Mouse (Mus musculus) limb, embryonic 15.5 days (tissue): ENCODE measurements around the gene Tmem189. TPM values are rescaled to one million over a fixed set of nuclear protein-coding genes. Genes with fewer than 3 reads are reported as not detected.

ENCODE experiments used
- ATAC-seq: fragments of 200-750 bp; cut with Nextera tagmentation; 2 replicates; pipeline ENCODE4 v1.8.0; 2017; ENCODE audit warnings: low read depth, moderate TSS enrichment; ENCODE audit not compliant: insufficient number of reproducible peaks, low FRiP score, low TSS enrichment
- H3K27ac ChIP-seq: fragments of 300-500 bp; sonication (generic); 2 replicates; pipeline ENCODE4 v1.5.1; 2015; ENCODE audit warnings: moderate library complexity, mild to moderate bottlenecking, inconsistent platforms
- H3K27me3 ChIP-seq: fragments of 300-500 bp; sonication (generic); 2 replicates; pipeline ENCODE4 v1.6.1; 2015; ENCODE audit warnings: inconsistent platforms
- H3K36me3 ChIP-seq: fragments of 300-500 bp; sonication (generic); 2 replicates; pipeline ENCODE4 v1.6.1; 2015; ENCODE audit warnings: inconsistent platforms
- H3K4me1 ChIP-seq: fragments of 300-500 bp; sonication (generic); 2 replicates; pipeline ENCODE4 v1.6.1; 2015; ENCODE audit warnings: inconsistent platforms
- H3K4me2 ChIP-seq: fragments of 300-500 bp; sonication (generic); 2 replicates; pipeline ENCODE4 v1.6.1; 2015; ENCODE audit warnings: mild to moderate bottlenecking, inconsistent platforms
- H3K4me3 ChIP-seq: fragments of 300-500 bp; sonication (generic); 2 replicates; pipeline ENCODE4 v1.5.1; 2015; ENCODE audit warnings: mild to moderate bottlenecking, inconsistent platforms
- H3K9ac ChIP-seq: fragments of 300-500 bp; sonication (generic); 2 replicates; pipeline ENCODE4 v1.6.1; 2015; ENCODE audit warnings: inconsistent platforms
- H3K9me3 ChIP-seq: fragments of 300-500 bp; sonication (generic); 2 replicates; pipeline ENCODE4 v1.6.1; 2016; ENCODE audit warnings: inconsistent platforms
- WGBS: fragments of 180-500 bp; shearing (Covaris S2); methylation state at CpG from one replicate; pipeline ENCODE4 v1.1.7; 2015; 5-methylcytosine and 5-hydroxymethylcytosine counted together
- polyA plus RNA-seq: library from polyadenylated mRNA; unstranded; fragments of >200 nt; fragmentation: Nextera tagmentation; extraction: Ambion mirVana; gene quantifications from 2 replicates; pipeline ENCODE4 v1.2.1, GENCODE M21; 2015

The Tmem189 gene
- polyA plus RNA-seq, 1 experiment from 2014 or later, result 36.2 TPM

DNA sequence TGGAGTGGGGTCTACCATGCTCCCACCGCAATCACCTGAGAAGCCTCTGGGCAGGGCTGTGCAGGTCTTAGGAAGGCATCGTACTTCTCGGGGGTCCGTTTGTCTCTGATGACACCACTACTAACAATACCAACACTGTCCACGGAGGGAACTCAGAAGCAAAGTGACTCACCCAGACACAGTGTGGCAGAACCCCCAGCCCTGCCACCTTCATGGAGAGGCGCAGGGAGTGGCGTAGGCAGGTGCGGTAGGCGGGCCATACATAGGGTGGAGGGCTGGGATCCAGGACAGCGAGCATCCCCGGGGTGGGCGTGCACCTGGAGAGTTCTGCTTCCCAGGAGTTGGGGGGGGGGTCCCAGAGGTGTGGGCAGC is 1.5 kb downstream of the Tmem189 start:
- H3K4me1 ChIP-seq, result peaks cover 39% of the 10 kb centered on the region
- WGBS, result 23% methylated on average over 12 of the region's 12 CpGs
- peak overlapping the region; percentile 97 for H3K4me2 ChIP-seq
- no peak overlapping the region for H3K9ac ChIP-seq
- H3K9me3 ChIP-seq, result no peaks in the 10 kb centered on the region
- peaks cover 35% of the 10 kb centered on the region for H3K27me3 ChIP-seq
- peak overlapping the region; percentile 82 for H3K4me3 ChIP-seq
- H3K27ac ChIP-seq, result no peak overlapping the region
- H3K36me3 ChIP-seq, result no peaks in the 10 kb centered on the region
- no peak; the same call in 1 of the 2 replicates for ATAC-seq

DNA sequence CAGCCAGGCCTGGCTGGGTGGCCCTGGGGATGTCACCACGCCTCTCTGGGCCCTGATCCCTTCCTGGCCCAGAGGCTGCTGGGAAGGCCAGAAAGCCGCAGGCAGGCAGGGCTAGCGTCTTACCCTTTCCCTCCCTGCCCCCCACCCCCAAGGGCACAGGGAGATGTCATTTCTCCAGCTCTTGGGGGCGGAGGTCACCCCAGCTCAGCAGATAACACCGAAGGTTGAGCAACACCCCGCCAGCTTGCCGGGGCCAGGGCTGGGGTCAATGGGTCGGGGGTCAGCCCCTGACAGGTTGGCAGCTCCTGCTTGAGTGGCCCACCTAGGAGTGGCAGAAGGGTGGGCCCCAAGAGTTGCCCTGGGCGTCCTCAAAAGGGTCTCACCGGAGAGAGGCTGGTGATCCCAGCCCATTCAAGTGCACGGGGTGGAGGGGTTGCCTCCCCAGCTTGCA is 1.9 kb downstream of the Tmem189 start:
- Histone ChIP-seq H3K9me3 (no peaks in the 10 kb centered on the region), H3K4me3 (no peak overlapping the region), H3K27ac (no peak overlapping the region), H3K4me2 (no peak overlapping the region), H3K36me3 (no peaks in the 10 kb centered on the region), H3K4me1 (peaks cover 38% of the 10 kb centered on the region), H3K9ac (no peak overlapping the region), H3K27me3 (peaks cover 35% of the 10 kb centered on the region)
- WGBS, result 54% methylated on average over 11 of the region's 11 CpGs
- no peak for ATAC-seq

- Histone ChIP-seq H3K4me2 (no peak overlapping the region), H3K9ac (no peak overlapping the region), H3K4me3 (no peak overlapping the region), H3K4me1 (peaks cover 35% of the 10 kb centered on the region), H3K9me3 (no peaks in the 10 kb centered on the region), H3K36me3 (no peaks in the 10 kb centered on the region), H3K27me3 (peaks cover 32% of the 10 kb centered on the region), H3K27ac (no peak overlapping the region)
- no peak for ATAC-seq
- 95% methylated on average over 4 of the region's 4 CpGs for WGBS
Measured at GRCm38 (mm10) chr2:167687250-167687586, 2.4 kb downstream of the Tmem189 start.

- Histone ChIP-seq H3K9ac (no peak overlapping the region), H3K4me2 (no peak overlapping the region), H3K27ac (no peak overlapping the region), H3K4me3 (no peak overlapping the region), H3K36me3 (no peaks in the 10 kb centered on the region), H3K9me3 (no peaks in the 10 kb centered on the region), H3K4me1 (peaks cover 33% of the 10 kb centered on the region), H3K27me3 (peaks cover 29% of the 10 kb centered on the region)
- WGBS, result 72% methylated on average over 16 of the region's 16 CpGs
- ATAC-seq, result no peak
Measured at GRCm38 (mm10) chr2:167686382-167687249, 3.0 kb downstream of the Tmem189 start.

DNA sequence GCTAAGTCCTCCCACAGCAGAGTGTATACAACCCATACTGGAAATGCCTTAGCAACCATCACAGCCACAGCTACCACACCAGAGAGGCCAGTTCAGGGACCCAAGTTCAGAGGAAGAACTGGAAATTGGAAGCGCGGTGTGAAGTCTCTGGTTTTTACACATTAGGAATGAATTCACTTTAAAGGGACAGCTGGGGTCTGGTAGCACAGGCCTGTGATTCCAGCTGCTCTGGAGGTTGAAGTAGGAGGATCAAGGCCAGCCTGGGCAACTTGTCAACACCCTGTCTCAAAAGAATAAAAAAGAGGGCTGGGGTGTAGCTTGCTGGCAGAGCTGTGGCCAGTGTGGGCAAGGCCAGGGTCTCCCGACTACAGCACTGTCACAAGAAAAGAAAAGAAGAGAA is 3.8 kb downstream of the Tmem189 start:
- ATAC-seq, result no peak

DNA sequence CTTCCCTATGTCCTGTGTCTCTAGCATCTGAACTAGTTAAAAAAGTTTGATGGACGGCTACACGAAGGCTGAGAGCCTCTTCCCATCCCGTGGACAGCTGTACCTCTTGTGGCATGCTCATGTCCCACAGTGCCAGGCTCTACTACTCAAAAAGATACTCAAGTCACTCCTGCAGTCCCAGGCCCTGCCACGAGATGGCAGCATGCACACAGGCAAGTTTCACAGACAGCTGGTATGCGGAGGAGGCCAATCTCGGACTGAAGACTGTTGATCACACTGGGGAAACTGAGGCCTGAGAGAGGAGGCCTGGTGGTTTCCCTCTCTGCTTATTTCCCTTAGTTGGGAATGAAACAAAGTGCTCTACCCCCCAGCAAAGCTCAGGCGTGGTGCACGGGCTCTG is 4.5 kb downstream of the Tmem189 start:
- Histone ChIP-seq H3K4me1 (peaks cover 24% of the 10 kb centered on the region), H3K4me3 (no peak overlapping the region), H3K27ac (no peak overlapping the region), H3K36me3 (no peaks in the 10 kb centered on the region), H3K9me3 (no peaks in the 10 kb centered on the region), H3K9ac (no peak overlapping the region), H3K4me2 (no peak overlapping the region), H3K27me3 (peaks cover 19% of the 10 kb centered on the region)
- no peak for ATAC-seq
- WGBS, result 9% methylated on average over 8 of the region's 8 CpGs

More for the DNA sequence above, 3.8 kb downstream of the Tmem189 start:
- WGBS, result 73% methylated on average over 3 of the region's 3 CpGs
- no peak overlapping the region for H3K27ac ChIP-seq
- H3K4me3 ChIP-seq, result no peak overlapping the region
- no peak overlapping the region for H3K9ac ChIP-seq
- no peaks in the 10 kb centered on the region for H3K36me3 ChIP-seq
- no peak overlapping the region for H3K4me2 ChIP-seq
- H3K4me1 ChIP-seq, result peaks cover 29% of the 10 kb centered on the region
- H3K9me3 ChIP-seq, result no peaks in the 10 kb centered on the region
- peaks cover 24% of the 10 kb centered on the region for H3K27me3 ChIP-seq

GRCm38 (mm10) chr2:167683721-167684120 is 5.9 kb downstream of the Tmem189 start:
- H3K4me2 ChIP-seq, result no peak overlapping the region
- WGBS, result 69% methylated on average over 3 of the region's 3 CpGs
- no peak overlapping the region for H3K27ac ChIP-seq
- H3K9me3 ChIP-seq, result no peaks in the 10 kb centered on the region
- peaks cover 16% of the 10 kb centered on the region; the same call in 1 of the 2 replicates for H3K4me1 ChIP-seq
- H3K9ac ChIP-seq, result no peak overlapping the region
- H3K27me3 ChIP-seq, result 0 out of 2 replicates have a peak, but pooled peaks cover 13% of the 10 kb centered on the region
- no peak for ATAC-seq
- no peaks in the 10 kb centered on the region for H3K36me3 ChIP-seq
- no peak overlapping the region for H3K4me3 ChIP-seq

DNA sequence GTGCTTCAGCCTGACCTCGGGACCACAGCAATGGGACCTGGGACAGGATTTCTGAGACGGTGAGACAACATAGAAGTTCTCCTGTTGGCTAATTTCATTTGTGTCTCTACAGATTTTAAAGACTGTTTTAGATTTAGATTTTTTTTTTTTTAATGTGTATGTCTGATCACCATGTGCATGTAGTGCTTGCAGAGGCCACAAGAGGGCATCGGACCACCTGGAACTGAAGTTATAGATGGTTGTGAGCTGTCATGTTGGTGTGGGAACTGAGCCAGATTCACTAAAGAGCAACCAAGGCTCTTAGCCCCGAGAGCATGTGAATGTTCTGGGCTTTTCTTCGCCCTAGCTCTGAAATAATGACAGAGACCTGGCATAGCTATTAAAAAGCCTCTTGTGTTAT is 9.0 kb downstream of the Tmem189 start:
- no peaks in the 10 kb centered on the region for H3K9me3 ChIP-seq
- WGBS, result 52% methylated on average over 5 of the region's 5 CpGs
- H3K4me2 ChIP-seq, result no peak overlapping the region
- H3K27ac ChIP-seq, result no peak overlapping the region
- no peaks in the 10 kb centered on the region for H3K36me3 ChIP-seq
- H3K4me3 ChIP-seq, result no peak overlapping the region
- H3K9ac ChIP-seq, result no peak overlapping the region
- H3K4me1 ChIP-seq, result peaks cover 2% of the 10 kb centered on the region; the same call in 1 of the 2 replicates
- no peaks in the 10 kb centered on the region for H3K27me3 ChIP-seq
- ATAC-seq, result no peak

- Histone ChIP-seq H3K4me1 (peaks cover 5% of the 10 kb centered on the region), H3K36me3 (no peaks in the 10 kb centered on the region), H3K27ac (no peak overlapping the region), H3K27me3 (no peaks in the 10 kb centered on the region), H3K9ac (no peak overlapping the region), H3K4me2 (no peak overlapping the region), H3K9me3 (no peaks in the 10 kb centered on the region), H3K4me3 (no peak overlapping the region)
- WGBS, result 3% methylated on average over 13 of the region's 13 CpGs
- ATAC-seq, result 0 out of 2 replicates have a peak, but pooled peaks have one; percentile 62
Measured at GRCm38 (mm10) chr2:167679902-167680430, 9.7 kb downstream of the Tmem189 start.

- ATAC-seq, result no peak
- no peaks in the 10 kb centered on the region for H3K9me3 ChIP-seq
- peaks cover 5% of the 10 kb centered on the region for H3K4me1 ChIP-seq
- H3K27me3 ChIP-seq, result no peaks in the 10 kb centered on the region
- H3K36me3 ChIP-seq, result no peaks in the 10 kb centered on the region
- H3K4me3 ChIP-seq, result no peak overlapping the region
- H3K27ac ChIP-seq, result no peak overlapping the region
- H3K4me2 ChIP-seq, result no peak overlapping the region
- 43% methylated on average over 5 of the region's 5 CpGs for whole genome bisulfite sequencing
- no peak overlapping the region for H3K9ac ChIP-seq
Measured at GRCm38 (mm10) chr2:167678600-167678999, 11.0 kb downstream of the Tmem189 start.

DNA sequence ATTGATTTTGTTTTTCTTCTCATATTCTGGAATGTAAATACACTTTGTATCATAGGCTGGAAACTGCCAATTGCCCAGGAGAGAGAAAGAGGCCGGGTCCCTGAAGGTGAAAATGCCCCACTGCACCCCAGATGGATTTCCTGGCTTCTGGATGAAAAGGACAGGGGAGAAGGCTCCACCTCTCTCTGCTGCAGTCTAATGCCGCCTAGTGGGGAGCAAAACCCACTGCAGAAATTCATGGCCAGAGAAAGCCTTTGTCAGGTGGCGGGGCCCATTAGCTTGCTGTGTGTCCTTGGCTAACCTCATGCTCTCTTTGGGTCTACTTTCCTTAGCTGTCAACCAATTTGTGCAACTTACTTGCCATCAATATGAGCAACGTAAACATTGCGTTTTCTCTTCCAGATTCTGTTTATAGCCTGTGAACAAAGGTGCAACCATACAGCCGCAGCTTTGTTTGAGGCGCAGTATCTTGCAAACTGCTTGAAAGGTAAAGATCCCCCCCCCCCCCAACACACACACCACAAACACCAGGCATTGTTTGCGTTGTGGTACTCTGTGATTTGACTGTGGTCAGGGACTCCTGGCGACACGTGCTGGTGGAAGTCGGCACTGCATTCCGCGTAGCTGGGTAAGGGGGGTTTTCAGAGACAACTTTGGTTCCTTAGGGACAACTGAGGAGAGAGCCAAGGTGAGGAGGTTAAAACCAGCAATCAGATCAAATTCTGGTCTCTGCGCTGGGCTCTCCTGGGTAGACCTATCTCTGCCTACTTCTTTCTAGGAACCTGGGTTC is 14.3 kb downstream of the Tmem189 start:
- Histone ChIP-seq H3K4me1 (peaks cover 5% of the 10 kb centered on the region), H3K4me2 (no peak overlapping the region), H3K27ac (no peak overlapping the region), H3K9me3 (no peaks in the 10 kb centered on the region), H3K4me3 (no peak overlapping the region), H3K9ac (no peak overlapping the region), H3K27me3 (no peaks in the 10 kb centered on the region), H3K36me3 (no peaks in the 10 kb centered on the region)
- ATAC-seq, result no peak
- WGBS, result 40% methylated on average over 14 of the region's 14 CpGs

- WGBS, result 34% methylated on average over 13 of the region's 13 CpGs
- peaks cover 3% of the 10 kb centered on the region; the same call in 1 of the 2 replicates for H3K4me1 ChIP-seq
- H3K27me3 ChIP-seq, result no peaks in the 10 kb centered on the region
- ATAC-seq, result peak; percentile 43; the same call in 1 of the 2 replicates
- no peaks in the 10 kb centered on the region for H3K36me3 ChIP-seq
- H3K9me3 ChIP-seq, result no peaks in the 10 kb centered on the region
- H3K27ac ChIP-seq, result no peak overlapping the region
- no peak overlapping the region for H3K4me2 ChIP-seq
- no peak overlapping the region for H3K9ac ChIP-seq
- H3K4me3 ChIP-seq, result no peak overlapping the region
Measured at GRCm38 (mm10) chr2:167672212-167672685, 17.4 kb downstream of the Tmem189 start.
